Mouse (Mus musculus): ENCODE measurements around the gene Ppara. TPM values are rescaled to one million over a fixed set of nuclear protein-coding genes. Genes with fewer than 3 reads are reported as not detected.

Gene Ppara
- polyA plus RNA-seq, 1 experiment from 2014 or later = 5.1 TPM

DNA sequence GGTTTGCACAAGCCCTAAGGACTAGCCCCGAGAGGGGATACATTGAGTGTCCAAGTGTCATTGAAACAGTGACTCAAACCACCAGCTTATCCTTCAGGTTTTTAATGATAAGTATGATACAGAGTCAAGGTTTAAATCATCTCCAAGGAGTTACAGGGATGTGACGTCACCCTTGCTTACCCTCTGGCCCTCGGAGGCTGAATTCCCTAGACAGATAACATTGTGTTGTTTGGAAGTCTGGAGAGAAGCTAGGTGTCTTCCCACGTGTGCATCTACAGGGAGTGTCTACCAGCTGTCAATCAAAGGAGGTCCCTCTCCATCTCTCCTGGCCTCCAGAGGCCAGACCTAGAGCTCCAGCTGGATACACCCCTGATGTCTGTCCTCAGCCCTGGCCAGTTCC, 72.1 kb downstream of the Ppara start:
- Histone ChIP-seq H3K27me3 (ENCODE audit: insufficient read depth, low read length) (no peaks in the 10 kb centered on the region), H3K4me3 (ENCODE audit: low read length) (no peak overlapping the region), H3K4me1 (ENCODE audit: insufficient read depth, low read length) (peaks cover 11% of the 10 kb centered on the region), H3K4me2 (replicated peaks; ENCODE audit: low read depth, low read length) (no peak overlapping the region), H3K9me3 (ENCODE audit: low read length) (no peaks in the 10 kb centered on the region), H3K27ac (ENCODE audit: low read length) (no peak overlapping the region), H3K36me3 (ENCODE audit: insufficient read depth, low read length) (no peaks in the 10 kb centered on the region), H3K9ac (replicated peaks; ENCODE audit: low read length) (no peak overlapping the region)
- no peak for ATAC-seq (ENCODE audit: low FRiP score, low TSS enrichment)
- WGBS = 61% methylated on average over 4 of the region's 4 CpGs

DNA sequence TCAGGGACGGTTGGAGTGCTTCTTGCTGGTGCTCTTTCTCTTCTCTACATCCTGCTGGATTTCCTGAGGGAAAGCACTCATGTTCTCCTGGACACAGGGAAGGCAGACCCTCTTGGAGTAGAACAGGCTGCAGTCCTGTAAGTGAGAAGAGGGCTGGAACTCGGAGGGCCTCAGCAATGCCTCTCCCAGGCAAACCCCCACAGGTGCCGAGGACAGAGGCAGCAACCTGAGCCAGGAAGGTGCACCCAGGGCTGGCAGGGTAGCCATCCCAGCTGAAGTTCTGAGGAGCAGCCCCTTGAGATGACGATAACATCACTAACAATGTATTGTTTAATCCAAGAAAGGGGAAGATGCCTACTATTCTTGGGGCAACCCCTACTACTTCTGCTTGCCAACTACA, 72.6 kb downstream of the Ppara start:
- no peaks in the 10 kb centered on the region for H3K36me3 ChIP-seq (ENCODE audit: insufficient read depth, low read length)
- no peak for ATAC-seq (ENCODE audit: low FRiP score, low TSS enrichment)
- no peak overlapping the region for H3K27ac ChIP-seq (ENCODE audit: low read length)
- H3K9ac ChIP-seq (replicated peaks; ENCODE audit: low read length) = no peak overlapping the region
- WGBS = 85% methylated on average over 4 of the region's 4 CpGs
- H3K4me3 ChIP-seq (ENCODE audit: low read length) = no peak overlapping the region
- no peaks in the 10 kb centered on the region for H3K27me3 ChIP-seq (ENCODE audit: insufficient read depth, low read length)
- H3K4me2 ChIP-seq (replicated peaks; ENCODE audit: low read depth, low read length) = no peak overlapping the region
- peaks cover 14% of the 10 kb centered on the region for H3K4me1 ChIP-seq (ENCODE audit: insufficient read depth, low read length)
- H3K9me3 ChIP-seq (ENCODE audit: low read length) = no peaks in the 10 kb centered on the region

DNA sequence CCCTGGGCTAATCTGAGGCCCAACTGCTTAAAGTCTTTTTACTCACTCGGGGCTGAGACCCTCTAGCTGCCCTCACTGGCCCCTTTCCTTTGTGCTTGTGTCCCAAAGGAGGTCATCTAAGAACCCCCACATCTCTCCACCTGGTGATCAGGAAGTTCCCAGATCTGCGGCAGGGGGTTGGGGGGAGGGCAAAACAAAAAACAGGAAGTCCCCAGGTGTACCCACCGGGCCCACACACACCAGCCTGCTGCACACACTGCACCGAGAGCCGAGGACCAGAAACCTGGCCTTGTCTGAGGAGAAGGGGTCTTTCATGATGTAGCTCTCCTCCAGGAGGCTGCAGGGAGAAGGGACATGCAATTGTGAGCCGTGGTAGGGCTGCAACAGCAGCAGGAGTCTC, 73.2 kb downstream of the Ppara start:
- H3K36me3 ChIP-seq (ENCODE audit: insufficient read depth, low read length) = no peaks in the 10 kb centered on the region
- H3K9ac ChIP-seq (replicated peaks; ENCODE audit: low read length) = no peak overlapping the region
- no peak overlapping the region for H3K4me3 ChIP-seq (ENCODE audit: low read length)
- peaks cover 14% of the 10 kb centered on the region for H3K4me1 ChIP-seq (ENCODE audit: insufficient read depth, low read length)
- no peak for ATAC-seq (ENCODE audit: low FRiP score, low TSS enrichment)
- H3K9me3 ChIP-seq (ENCODE audit: low read length) = no peaks in the 10 kb centered on the region
- H3K4me2 ChIP-seq (replicated peaks; ENCODE audit: low read depth, low read length) = no peak overlapping the region
- WGBS = 79% methylated on average over 6 of the region's 6 CpGs
- H3K27ac ChIP-seq (ENCODE audit: low read length) = no peak overlapping the region
- no peaks in the 10 kb centered on the region for H3K27me3 ChIP-seq (ENCODE audit: insufficient read depth, low read length)

DNA sequence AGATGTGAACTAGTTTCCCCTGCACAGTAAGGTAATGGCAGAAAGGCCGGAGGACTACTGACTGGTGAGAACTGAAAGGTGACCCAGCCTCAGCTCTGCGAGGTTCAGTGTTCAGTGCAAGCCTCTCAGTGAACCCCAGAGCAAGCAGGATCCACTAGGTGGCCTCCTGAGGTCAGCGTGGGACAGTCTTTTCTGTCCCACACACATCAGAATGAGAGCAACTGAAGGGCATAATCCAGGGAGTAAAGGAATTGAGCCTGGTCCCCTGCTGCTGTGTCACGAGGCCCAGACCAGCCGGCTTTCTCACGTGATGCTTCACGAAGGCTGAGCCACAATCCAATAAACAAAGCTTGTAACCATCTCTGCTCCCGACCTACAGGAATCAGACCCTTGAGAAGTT, 73.7 kb downstream of the Ppara start:
- no peak overlapping the region for H3K9ac ChIP-seq (replicated peaks; ENCODE audit: low read length)
- ATAC-seq (ENCODE audit: low FRiP score, low TSS enrichment) = no peak
- H3K4me3 ChIP-seq (ENCODE audit: low read length) = no peak overlapping the region
- 59% methylated on average over 8 of the region's 8 CpGs for WGBS
- H3K4me2 ChIP-seq (replicated peaks; ENCODE audit: low read depth, low read length) = no peak overlapping the region
- no peak overlapping the region for H3K27ac ChIP-seq (ENCODE audit: low read length)
- no peaks in the 10 kb centered on the region for H3K36me3 ChIP-seq (ENCODE audit: insufficient read depth, low read length)
- H3K4me1 ChIP-seq (ENCODE audit: insufficient read depth, low read length) = peaks cover 14% of the 10 kb centered on the region
- H3K9me3 ChIP-seq (ENCODE audit: low read length) = no peaks in the 10 kb centered on the region
- no peaks in the 10 kb centered on the region for H3K27me3 ChIP-seq (ENCODE audit: insufficient read depth, low read length)

DNA sequence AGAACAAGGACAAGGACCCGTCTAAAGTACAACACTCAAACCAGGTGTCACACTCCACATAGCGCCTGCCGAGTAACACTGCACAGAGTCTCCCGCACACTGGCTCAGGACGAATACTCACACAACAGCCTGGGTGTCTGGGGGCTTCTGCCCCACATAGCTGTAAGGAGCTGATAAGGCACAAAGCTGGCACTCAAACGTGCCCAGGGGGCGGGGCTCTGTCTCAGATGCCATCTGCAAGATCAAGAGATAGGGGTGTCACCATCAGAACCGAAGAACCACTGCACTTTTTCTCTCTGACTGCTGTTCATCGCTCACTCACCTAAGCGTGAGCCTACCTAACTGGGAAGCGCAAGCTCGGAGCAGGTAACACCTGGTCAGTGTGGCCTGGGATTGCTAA, 74.3 kb downstream of the Ppara start:
- H3K4me1 ChIP-seq (ENCODE audit: insufficient read depth, low read length) = peaks cover 14% of the 10 kb centered on the region
- no peak overlapping the region for H3K4me2 ChIP-seq (replicated peaks; ENCODE audit: low read depth, low read length)
- no peaks in the 10 kb centered on the region for H3K36me3 ChIP-seq (ENCODE audit: insufficient read depth, low read length)
- ATAC-seq (ENCODE audit: low FRiP score, low TSS enrichment) = no peak
- H3K9me3 ChIP-seq (ENCODE audit: low read length) = no peaks in the 10 kb centered on the region
- no peak overlapping the region for H3K4me3 ChIP-seq (ENCODE audit: low read length)
- no peak overlapping the region for H3K27ac ChIP-seq (ENCODE audit: low read length)
- WGBS = 88% methylated on average over 12 of the region's 12 CpGs
- H3K9ac ChIP-seq (replicated peaks; ENCODE audit: low read length) = no peak overlapping the region
- H3K27me3 ChIP-seq (ENCODE audit: insufficient read depth, low read length) = no peaks in the 10 kb centered on the region

DNA sequence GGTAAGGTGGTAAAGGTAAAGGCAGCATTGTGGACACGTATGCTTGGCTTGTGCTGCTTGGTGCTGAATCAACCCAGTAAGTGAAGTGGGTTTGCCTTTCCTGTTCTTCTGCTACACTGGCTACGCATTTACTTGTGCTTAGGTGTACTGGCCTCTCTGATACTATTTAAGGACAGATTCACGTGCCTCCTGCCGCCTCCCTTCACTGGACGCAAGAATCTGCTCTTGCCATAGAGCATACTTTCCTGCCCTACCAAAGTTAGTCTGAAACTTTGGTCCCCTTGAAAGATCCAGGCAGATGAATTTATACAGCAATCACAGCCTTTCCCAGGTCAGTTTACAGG, 75.7 kb downstream of the Ppara start:
- 69% methylated on average over 5 of the region's 5 CpGs for WGBS
- Histone ChIP-seq H3K4me2 (replicated peaks; ENCODE audit: low read depth, low read length) (peak overlapping the region; percentile 97), H3K4me3 (ENCODE audit: low read length) (peak overlapping the region; percentile 66), H3K9ac (replicated peaks; ENCODE audit: low read length) (peak overlapping the region; percentile 87), H3K4me1 (ENCODE audit: insufficient read depth, low read length) (peaks cover 14% of the 10 kb centered on the region), H3K9me3 (ENCODE audit: low read length) (no peaks in the 10 kb centered on the region), H3K27ac (ENCODE audit: low read length) (no peak overlapping the region), H3K36me3 (ENCODE audit: insufficient read depth, low read length) (no peaks in the 10 kb centered on the region), H3K27me3 (ENCODE audit: insufficient read depth, low read length) (no peaks in the 10 kb centered on the region)
- no peak for ATAC-seq (ENCODE audit: low FRiP score, low TSS enrichment)

DNA sequence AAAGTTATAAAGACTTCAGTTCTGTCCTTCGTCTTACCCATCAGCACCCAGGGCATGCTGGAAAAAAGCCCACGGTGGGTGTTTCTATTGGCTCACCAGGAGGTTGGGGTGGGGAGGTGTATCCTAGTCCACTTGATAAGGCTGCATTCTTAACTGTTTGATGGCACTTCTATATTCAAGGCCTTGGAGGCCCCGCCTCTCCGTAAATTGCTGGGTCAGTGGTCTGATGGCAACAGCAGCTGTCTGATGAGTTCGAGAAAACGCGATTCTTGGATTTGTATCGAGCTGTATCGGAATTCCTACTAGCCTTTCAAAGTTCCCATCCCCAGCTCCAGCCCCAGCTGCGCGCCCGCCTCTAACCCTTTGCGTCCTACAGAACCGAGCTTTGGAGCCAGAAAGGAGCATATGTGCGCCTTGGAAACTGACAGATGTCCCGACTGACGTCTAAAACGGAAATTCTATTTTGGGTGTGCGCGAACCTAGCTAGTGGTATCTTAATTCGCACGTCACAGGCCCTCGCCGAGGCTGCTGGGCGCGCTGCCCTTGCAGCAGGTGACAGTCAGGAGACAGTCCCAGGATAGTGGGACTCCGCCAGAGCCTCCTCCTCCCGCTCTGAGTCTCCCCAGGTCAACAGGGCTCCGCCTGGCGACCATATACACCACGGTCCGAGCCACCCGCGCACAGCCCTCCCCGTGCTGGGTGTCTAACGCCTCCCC, 76.2 kb downstream of the Ppara start:
- H3K9me3 ChIP-seq (ENCODE audit: low read length) = no peaks in the 10 kb centered on the region
- no peaks in the 10 kb centered on the region for H3K27me3 ChIP-seq (ENCODE audit: insufficient read depth, low read length)
- H3K4me2 ChIP-seq (replicated peaks; ENCODE audit: low read depth, low read length) = peak overlapping the region; percentile 97
- 3% methylated on average over 34 of the region's 36 CpGs for WGBS
- peak; percentile 91 for ATAC-seq (ENCODE audit: low FRiP score, low TSS enrichment)
- H3K9ac ChIP-seq (replicated peaks; ENCODE audit: low read length) = peak overlapping the region; percentile 87
- H3K4me3 ChIP-seq (ENCODE audit: low read length) = peak overlapping the region; percentile 66
- no peaks in the 10 kb centered on the region for H3K36me3 ChIP-seq (ENCODE audit: insufficient read depth, low read length)
- peaks cover 14% of the 10 kb centered on the region for H3K4me1 ChIP-seq (ENCODE audit: insufficient read depth, low read length)
- peak overlapping the region; percentile 94 for H3K27ac ChIP-seq (ENCODE audit: low read length)

DNA sequence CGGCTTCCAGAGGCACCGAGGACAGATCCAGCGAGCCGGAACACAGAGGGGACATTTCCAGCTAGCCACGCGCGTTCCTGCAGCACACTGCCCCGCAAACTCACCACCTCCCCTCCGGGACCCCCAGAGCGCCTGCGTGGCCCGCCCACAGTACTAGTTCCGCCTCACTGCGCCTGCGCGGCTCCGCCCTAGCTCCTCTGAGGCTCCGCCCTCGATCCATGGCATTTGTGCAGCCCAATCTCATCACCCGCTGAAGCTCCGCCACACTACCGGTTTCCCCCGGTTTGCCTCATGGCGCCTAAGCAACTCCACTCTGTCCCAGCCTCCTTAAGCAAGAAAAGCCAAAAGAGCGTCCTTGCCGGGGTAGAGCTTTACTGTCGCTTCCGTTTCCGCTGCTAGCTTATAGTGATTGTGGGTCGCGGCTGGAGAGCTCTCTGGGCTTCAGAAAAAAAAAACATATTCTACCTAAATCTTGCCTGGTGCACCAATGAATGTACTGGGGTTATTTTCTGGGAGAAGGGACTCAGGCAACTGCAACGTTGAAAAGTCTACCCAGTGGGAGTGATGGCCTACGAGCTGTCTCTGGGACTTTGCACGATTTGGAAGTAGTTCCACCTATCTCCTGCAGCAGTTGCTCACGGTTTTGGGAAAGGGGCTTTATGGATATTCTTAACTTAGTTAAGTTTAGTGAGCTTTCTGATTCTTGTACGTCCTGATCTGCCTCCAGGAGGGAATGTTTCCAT, 76.9 kb downstream of the Ppara start, which contains the start of gene Cdpf1:
Gene Cdpf1, minus strand, starts transcription at position 163 of the 743 bp plus-strand sequence.
- peak within 1 kb of the TSS; percentile 97 for H3K4me2 ChIP-seq (replicated peaks; ENCODE audit: low read depth, low read length)
- peaks cover 14% of the 10 kb centered on the region for H3K4me1 ChIP-seq (ENCODE audit: insufficient read depth, low read length)
- peak within 1 kb of the TSS; percentile 66 for H3K4me3 ChIP-seq (ENCODE audit: low read length)
- peak within 1 kb of the TSS; percentile 94 for H3K27ac ChIP-seq (ENCODE audit: low read length)
- 2% methylated on average over 36 of the region's 36 CpGs for WGBS
- no peaks in the 10 kb centered on the region for H3K27me3 ChIP-seq (ENCODE audit: insufficient read depth, low read length)
- no peaks in the 10 kb centered on the region; the same call in 1 of the 2 replicates for H3K9me3 ChIP-seq (ENCODE audit: low read length)
- H3K9ac ChIP-seq (replicated peaks; ENCODE audit: low read length) = peak within 1 kb of the TSS; percentile 87
- peak; percentile 96 for ATAC-seq (ENCODE audit: low FRiP score, low TSS enrichment)
- no peaks in the 10 kb centered on the region for H3K36me3 ChIP-seq (ENCODE audit: insufficient read depth, low read length)

DNA sequence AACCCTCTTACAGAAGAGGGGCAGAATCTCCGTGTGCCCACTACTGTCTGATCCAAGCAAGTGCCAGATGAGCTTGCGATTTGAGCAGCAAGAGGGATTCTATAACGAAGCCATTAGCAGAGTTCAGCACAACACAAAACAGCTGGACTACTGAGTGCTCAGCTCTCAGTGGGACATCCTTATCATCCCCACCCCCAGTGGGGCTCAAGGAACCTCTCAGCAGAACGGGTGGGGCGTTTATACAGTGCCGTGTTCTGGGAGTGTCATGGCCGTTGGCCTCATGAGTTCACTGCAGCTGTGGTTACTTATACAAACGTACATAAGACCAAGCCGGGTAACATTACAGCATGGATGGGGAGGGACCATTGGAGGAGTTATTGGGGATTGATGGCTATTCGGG, 78.6 kb downstream of the Ppara start:
- no peak for ATAC-seq (ENCODE audit: low FRiP score, low TSS enrichment)

More for the DNA sequence above, 78.6 kb downstream of the Ppara start:
- Histone ChIP-seq H3K36me3 (ENCODE audit: insufficient read depth, low read length) (no peaks in the 10 kb centered on the region), H3K27ac (ENCODE audit: low read length) (no peak overlapping the region), H3K9ac (replicated peaks; ENCODE audit: low read length) (no peak overlapping the region), H3K4me1 (ENCODE audit: insufficient read depth, low read length) (peaks cover 14% of the 10 kb centered on the region), H3K4me3 (ENCODE audit: low read length) (no peak overlapping the region), H3K27me3 (ENCODE audit: insufficient read depth, low read length) (no peaks in the 10 kb centered on the region), H3K4me2 (replicated peaks; ENCODE audit: low read depth, low read length) (no peak overlapping the region), H3K9me3 (ENCODE audit: low read length) (peaks cover 5% of the 10 kb centered on the region)
- 65% methylated on average over 10 of the region's 10 CpGs for WGBS

Measured in kidney, embryonic 16.5 days (tissue).